Mouse (Mus musculus): Measurements from ENCODE around the gene Ccdc85c. TPM values are rescaled to one million over a fixed set of nuclear protein-coding genes. Genes with fewer than 3 reads are reported as not detected.

The Ccdc85c gene
- polyA plus RNA-seq, 1 experiment, result 22.5 TPM

- H3K4me1 ChIP-seq (ENCODE audit: control insufficient read depth, insufficient read depth, low read length), result peaks cover 28% of the 10 kb centered on the region
Measured at GRCm38 (mm10) chr12:108272143-108272635, 3.0 kb downstream of the Ccdc85c start.

GRCm38 (mm10) chr12:108271351-108272142 lies 3.7 kb downstream of the Ccdc85c start:
- peaks cover 30% of the 10 kb centered on the region for H3K4me1 ChIP-seq (ENCODE audit: control insufficient read depth, insufficient read depth, low read length)
- no peak for DNase-seq
- TF ChIP-seq POLR2A (IDR thresholded peaks at IDR 0.05; ENCODE audit: borderline replicate concordance, extremely low read depth, low read depth, low read length) (no peak), CTCF (IDR thresholded peaks at IDR 0.05; ENCODE audit: insufficient read depth, low read length) (no peak)

More at GRCm38 (mm10) chr12:108272143-108272635, 3.0 kb downstream of the Ccdc85c start:
- H3K4me3 ChIP-seq (replicated peaks; ENCODE audit: extremely low read depth, low read depth, low read length), result no peak overlapping the region
- WGBS, result 53% methylated on average over 7 of the region's 7 CpGs
- no peak for DNase-seq
- TF ChIP-seq POLR2A (IDR thresholded peaks at IDR 0.05; ENCODE audit: borderline replicate concordance, extremely low read depth, low read depth, low read length), result no peak
- TF ChIP-seq CTCF (IDR thresholded peaks at IDR 0.05; ENCODE audit: insufficient read depth, low read length), result no peak

GRCm38 (mm10) chr12:108270240-108270919 lies 4.8 kb downstream of the Ccdc85c start:
- WGBS, result 39% methylated on average over 13 of the region's 13 CpGs
- peaks cover 36% of the 10 kb centered on the region for H3K4me1 ChIP-seq (ENCODE audit: control insufficient read depth, insufficient read depth, low read length)
- no peak for TF ChIP-seq CTCF (IDR thresholded peaks at IDR 0.05; ENCODE audit: insufficient read depth, low read length)
- no peak for TF ChIP-seq POLR2A (IDR thresholded peaks at IDR 0.05; ENCODE audit: borderline replicate concordance, extremely low read depth, low read depth, low read length)
- no peak for DNase-seq
- H3K4me3 ChIP-seq (replicated peaks; ENCODE audit: extremely low read depth, low read depth, low read length), result no peak overlapping the region

More at GRCm38 (mm10) chr12:108271351-108272142, 3.7 kb downstream of the Ccdc85c start:
- no peak overlapping the region for H3K4me3 ChIP-seq (replicated peaks; ENCODE audit: extremely low read depth, low read depth, low read length)
- WGBS, result 69% methylated on average over 16 of the region's 16 CpGs

- Histone ChIP-seq H3K4me1 (ENCODE audit: control insufficient read depth, insufficient read depth, low read length) (peaks cover 42% of the 10 kb centered on the region), H3K4me3 (replicated peaks; ENCODE audit: extremely low read depth, low read depth, low read length) (no peak overlapping the region)
- DNase-seq, result no peak
- TF ChIP-seq CTCF (IDR thresholded peaks at IDR 0.05; ENCODE audit: insufficient read depth, low read length), result no peak
- TF ChIP-seq POLR2A (IDR thresholded peaks at IDR 0.05; ENCODE audit: borderline replicate concordance, extremely low read depth, low read depth, low read length), result no peak
- 49% methylated on average over 5 of the region's 5 CpGs for WGBS
Measured at GRCm38 (mm10) chr12:108269699-108270098, 5.5 kb downstream of the Ccdc85c start.

- 86% methylated on average over 10 of the region's 10 CpGs for WGBS
- peaks cover 46% of the 10 kb centered on the region for H3K4me1 ChIP-seq (ENCODE audit: control insufficient read depth, insufficient read depth, low read length)
- TF ChIP-seq POLR2A (IDR thresholded peaks at IDR 0.05; ENCODE audit: borderline replicate concordance, extremely low read depth, low read depth, low read length) (no peak), CTCF (IDR thresholded peaks at IDR 0.05; ENCODE audit: insufficient read depth, low read length) (no peak)
- no peak for DNase-seq
- H3K4me3 ChIP-seq (replicated peaks; ENCODE audit: extremely low read depth, low read depth, low read length), result no peak overlapping the region
Measured at GRCm38 (mm10) chr12:108268970-108269369, 6.3 kb downstream of the Ccdc85c start.

GRCm38 (mm10) chr12:108267653-108268052 lies 7.6 kb downstream of the Ccdc85c start:
- TF ChIP-seq CTCF (IDR thresholded peaks at IDR 0.05; ENCODE audit: insufficient read depth, low read length) (no peak), POLR2A (IDR thresholded peaks at IDR 0.05; ENCODE audit: borderline replicate concordance, extremely low read depth, low read depth, low read length) (no peak)
- H3K4me1 ChIP-seq (ENCODE audit: control insufficient read depth, insufficient read depth, low read length), result peaks cover 42% of the 10 kb centered on the region
- no peak overlapping the region for H3K4me3 ChIP-seq (replicated peaks; ENCODE audit: extremely low read depth, low read depth, low read length)
- WGBS, result 49% methylated on average over 7 of the region's 7 CpGs
- no peak for DNase-seq

GRCm38 (mm10) chr12:108265831-108266619 lies 9.2 kb downstream of the Ccdc85c start:
- no peak for DNase-seq
- H3K4me3 ChIP-seq (replicated peaks; ENCODE audit: extremely low read depth, low read depth, low read length), result no peak overlapping the region
- WGBS, result 48% methylated on average over 27 of the region's 27 CpGs
- no peak for TF ChIP-seq POLR2A (IDR thresholded peaks at IDR 0.05; ENCODE audit: borderline replicate concordance, extremely low read depth, low read depth, low read length)
- no peak for TF ChIP-seq CTCF (IDR thresholded peaks at IDR 0.05; ENCODE audit: insufficient read depth, low read length)
- peaks cover 37% of the 10 kb centered on the region for H3K4me1 ChIP-seq (ENCODE audit: control insufficient read depth, insufficient read depth, low read length)

- WGBS, result 45% methylated on average over 7 of the region's 7 CpGs
- DNase-seq, result no peak
- Histone ChIP-seq H3K4me1 (ENCODE audit: control insufficient read depth, insufficient read depth, low read length) (peaks cover 33% of the 10 kb centered on the region), H3K4me3 (replicated peaks; ENCODE audit: extremely low read depth, low read depth, low read length) (no peak overlapping the region)
- TF ChIP-seq POLR2A (IDR thresholded peaks at IDR 0.05; ENCODE audit: borderline replicate concordance, extremely low read depth, low read depth, low read length), result no peak
- no peak for TF ChIP-seq CTCF (IDR thresholded peaks at IDR 0.05; ENCODE audit: insufficient read depth, low read length)
Measured at GRCm38 (mm10) chr12:108264918-108265317, 10.3 kb downstream of the Ccdc85c start.

GRCm38 (mm10) chr12:108260950-108261349 lies 14.3 kb downstream of the Ccdc85c start:
- H3K4me3 ChIP-seq (replicated peaks; ENCODE audit: extremely low read depth, low read depth, low read length), result no peak overlapping the region
- DNase-seq, result no peak
- H3K4me1 ChIP-seq (ENCODE audit: control insufficient read depth, insufficient read depth, low read length), result peaks cover 14% of the 10 kb centered on the region
- no peak for TF ChIP-seq POLR2A (IDR thresholded peaks at IDR 0.05; ENCODE audit: borderline replicate concordance, extremely low read depth, low read depth, low read length)
- no peak for TF ChIP-seq CTCF (IDR thresholded peaks at IDR 0.05; ENCODE audit: insufficient read depth, low read length)
- WGBS, result 90% methylated on average over 12 of the region's 12 CpGs
